Mouse (Mus musculus) neural tube, embryonic 12.5 days (tissue): ENCODE data around the gene Lrp1. TPM values are rescaled to one million over a fixed set of nuclear protein-coding genes. Genes with fewer than 3 reads are reported as not detected.

Experiments
- ATAC-seq: fragments of 200-750 bp; cut with Nextera tagmentation; 2 replicates; pipeline ENCODE4 v1.8.0; 2017; ENCODE audit warnings: low read depth, mild to moderate bottlenecking, moderate TSS enrichment, moderate library complexity; ENCODE audit not compliant: low FRiP score
- H3K27ac ChIP-seq: fragments of 300-500 bp; sonication (generic); 2 replicates; pipeline ENCODE4 v1.5.1; 2016
- H3K27me3 ChIP-seq: fragments of 300-500 bp; sonication (generic); replicated peaks from 2 replicates; pipeline ENCODE4 v1.6.1; 2016; ENCODE audit warnings: mild to moderate bottlenecking
- H3K36me3 ChIP-seq: fragments of 300-500 bp; sonication (generic); 2 replicates; pipeline ENCODE4 v1.6.1; 2016; ENCODE audit warnings: mild to moderate bottlenecking
- H3K4me1 ChIP-seq: fragments of 300-500 bp; sonication (generic); 2 replicates; pipeline ENCODE4 v1.6.1; 2016
- H3K4me2 ChIP-seq: fragments of 300-500 bp; sonication (generic); replicated peaks from 2 replicates; pipeline ENCODE4 v1.6.1; 2016; ENCODE audit warnings: mild to moderate bottlenecking
- H3K4me3 ChIP-seq: fragments of 300-500 bp; sonication (generic); 2 replicates; pipeline ENCODE4 v1.5.1; 2016
- H3K9ac ChIP-seq: fragments of 300-500 bp; sonication (generic); 2 replicates; pipeline ENCODE4 v1.6.1; 2016; ENCODE audit warnings: mild to moderate bottlenecking
- H3K9me3 ChIP-seq: fragments of 300-500 bp; sonication (generic); 2 replicates; pipeline ENCODE4 v1.6.1; 2016; ENCODE audit warnings: mild to moderate bottlenecking
- WGBS: fragments of 180-500 bp; shearing (Covaris S2); methylation state at CpG from one replicate; pipeline ENCODE4 v1.1.7; 2016; 5-methylcytosine and 5-hydroxymethylcytosine counted together
- polyA plus RNA-seq: library from polyadenylated mRNA; unstranded; fragments of >200 nt; fragmentation: Nextera tagmentation; extraction: Ambion mirVana; gene quantifications from 2 replicates; pipeline ENCODE4 v1.2.1, GENCODE M21; 2016

Gene Lrp1
- polyA plus RNA-seq, 1 experiment from 2014 or later: 96.0 TPM

GRCm38 (mm10) chr10:127596321-127596941, 24.5 kb downstream of the Lrp1 start:
- Histone ChIP-seq H3K27ac (no peak overlapping the region), H3K9me3 (no peaks in the 10 kb centered on the region), H3K27me3 (no peaks in the 10 kb centered on the region), H3K4me1 (peaks cover 30% of the 10 kb centered on the region), H3K4me2 (no peak overlapping the region), H3K9ac (no peak overlapping the region), H3K36me3 (peaks cover 84% of the 10 kb centered on the region), H3K4me3 (no peak overlapping the region)
- 49% methylated on average over 7 of the region's 7 CpGs for WGBS
- ATAC-seq: no peak

GRCm38 (mm10) chr10:127594930-127595715, 25.8 kb downstream of the Lrp1 start:
- H3K9me3 ChIP-seq: no peaks in the 10 kb centered on the region
- no peak overlapping the region for H3K4me3 ChIP-seq
- H3K36me3 ChIP-seq: peaks cover 88% of the 10 kb centered on the region
- H3K4me2 ChIP-seq: no peak overlapping the region
- no peaks in the 10 kb centered on the region for H3K27me3 ChIP-seq
- H3K9ac ChIP-seq: no peak overlapping the region
- H3K27ac ChIP-seq: no peak overlapping the region
- H3K4me1 ChIP-seq: peaks cover 38% of the 10 kb centered on the region
- 93% methylated on average over 30 of the region's 30 CpGs for WGBS
- ATAC-seq: no peak

GRCm38 (mm10) chr10:127594405-127594804, 26.5 kb downstream of the Lrp1 start:
- Histone ChIP-seq H3K4me2 (no peak overlapping the region), H3K36me3 (peaks cover 90% of the 10 kb centered on the region), H3K27me3 (no peaks in the 10 kb centered on the region), H3K4me1 (peaks cover 38% of the 10 kb centered on the region), H3K27ac (no peak overlapping the region), H3K9ac (no peak overlapping the region), H3K9me3 (no peaks in the 10 kb centered on the region), H3K4me3 (no peak overlapping the region)
- ATAC-seq: no peak
- 93% methylated on average over 8 of the region's 8 CpGs for WGBS

- Histone ChIP-seq H3K27ac (no peak overlapping the region), H3K4me1 (peaks cover 31% of the 10 kb centered on the region), H3K4me2 (no peak overlapping the region), H3K4me3 (no peak overlapping the region), H3K27me3 (no peaks in the 10 kb centered on the region), H3K9ac (no peak overlapping the region), H3K9me3 (no peaks in the 10 kb centered on the region), H3K36me3 (peaks cover 94% of the 10 kb centered on the region)
- 86% methylated on average over 13 of the region's 13 CpGs for WGBS
- ATAC-seq: no peak
Measured at GRCm38 (mm10) chr10:127592850-127593249, 28.1 kb downstream of the Lrp1 start.

- Histone ChIP-seq H3K4me1 (peaks cover 28% of the 10 kb centered on the region), H3K27me3 (no peaks in the 10 kb centered on the region), H3K9ac (no peak overlapping the region), H3K36me3 (peaks cover 94% of the 10 kb centered on the region), H3K9me3 (no peaks in the 10 kb centered on the region), H3K27ac (no peak overlapping the region), H3K4me2 (no peak overlapping the region), H3K4me3 (no peak overlapping the region)
- WGBS: 95% methylated on average over 7 of the region's 7 CpGs
- no peak for ATAC-seq
Measured at GRCm38 (mm10) chr10:127592423-127592822, 28.5 kb downstream of the Lrp1 start.

GRCm38 (mm10) chr10:127591514-127591913, 29.4 kb downstream of the Lrp1 start:
- 0 out of 2 replicates have a peak overlapping the region, but pooled peaks have one; percentile 26 for H3K9ac ChIP-seq
- no peaks in the 10 kb centered on the region for H3K9me3 ChIP-seq
- no peaks in the 10 kb centered on the region for H3K27me3 ChIP-seq
- peaks cover 94% of the 10 kb centered on the region for H3K36me3 ChIP-seq
- H3K4me1 ChIP-seq: peaks cover 20% of the 10 kb centered on the region
- H3K27ac ChIP-seq: no peak overlapping the region
- H3K4me3 ChIP-seq: no peak overlapping the region
- H3K4me2 ChIP-seq: no peak overlapping the region; the same call in 1 of the 2 replicates
- peak; percentile 86 for ATAC-seq
- 12% methylated on average over 7 of the region's 7 CpGs for WGBS

- no peak overlapping the region for H3K27ac ChIP-seq
- no peaks in the 10 kb centered on the region for H3K9me3 ChIP-seq
- H3K36me3 ChIP-seq: peaks cover 93% of the 10 kb centered on the region
- WGBS: 71% methylated on average over 7 of the region's 7 CpGs
- no peak overlapping the region; the same call in 1 of the 2 replicates for H3K4me2 ChIP-seq
- H3K27me3 ChIP-seq: no peaks in the 10 kb centered on the region
- H3K4me3 ChIP-seq: no peak overlapping the region
- no peak; the same call in 1 of the 2 replicates for ATAC-seq
- H3K9ac ChIP-seq: 0 out of 2 replicates have a peak overlapping the region, but pooled peaks have one; percentile 26
- peaks cover 18% of the 10 kb centered on the region for H3K4me1 ChIP-seq
Measured at GRCm38 (mm10) chr10:127590831-127591451, 30.0 kb downstream of the Lrp1 start.

- Histone ChIP-seq H3K36me3 (peaks cover 92% of the 10 kb centered on the region), H3K4me3 (no peak overlapping the region), H3K27ac (no peak overlapping the region), H3K9me3 (no peaks in the 10 kb centered on the region), H3K27me3 (no peaks in the 10 kb centered on the region), H3K9ac (no peak overlapping the region), H3K4me1 (peaks cover 18% of the 10 kb centered on the region), H3K4me2 (no peak overlapping the region)
- 83% methylated on average over 12 of the region's 12 CpGs for WGBS
- ATAC-seq: no peak
Measured at GRCm38 (mm10) chr10:127590256-127590655, 30.7 kb downstream of the Lrp1 start.

- ATAC-seq: no peak
- H3K4me2 ChIP-seq: no peak overlapping the region
- no peak overlapping the region for H3K4me3 ChIP-seq
- peaks cover 18% of the 10 kb centered on the region for H3K4me1 ChIP-seq
- WGBS: 92% methylated on average over 8 of the region's 8 CpGs
- H3K9ac ChIP-seq: no peak overlapping the region
- no peaks in the 10 kb centered on the region for H3K9me3 ChIP-seq
- H3K36me3 ChIP-seq: peaks cover 91% of the 10 kb centered on the region
- H3K27ac ChIP-seq: no peak overlapping the region
- no peaks in the 10 kb centered on the region for H3K27me3 ChIP-seq
Measured at GRCm38 (mm10) chr10:127587776-127588175, 33.2 kb downstream of the Lrp1 start.

- Histone ChIP-seq H3K4me3 (no peak overlapping the region), H3K4me1 (peaks cover 6% of the 10 kb centered on the region), H3K27me3 (no peaks in the 10 kb centered on the region), H3K27ac (no peak overlapping the region), H3K36me3 (peaks cover 91% of the 10 kb centered on the region), H3K9ac (no peak overlapping the region), H3K9me3 (no peaks in the 10 kb centered on the region), H3K4me2 (no peak overlapping the region)
- no peak for ATAC-seq
- WGBS: 87% methylated on average over 4 of the region's 4 CpGs
Measured at GRCm38 (mm10) chr10:127586209-127586608, 34.7 kb downstream of the Lrp1 start.

- no peaks in the 10 kb centered on the region for H3K27me3 ChIP-seq
- 76% methylated on average over 2 of the region's 2 CpGs for WGBS
- ATAC-seq: no peak
- H3K4me2 ChIP-seq: no peak overlapping the region
- H3K27ac ChIP-seq: no peak overlapping the region
- no peak overlapping the region for H3K9ac ChIP-seq
- peaks cover 91% of the 10 kb centered on the region for H3K36me3 ChIP-seq
- H3K4me3 ChIP-seq: no peak overlapping the region
- no peaks in the 10 kb centered on the region for H3K4me1 ChIP-seq
- H3K9me3 ChIP-seq: no peaks in the 10 kb centered on the region
Measured at GRCm38 (mm10) chr10:127585598-127585997, 35.4 kb downstream of the Lrp1 start.

GRCm38 (mm10) chr10:127583649-127584048, 37.3 kb downstream of the Lrp1 start:
- Histone ChIP-seq H3K27ac (no peak overlapping the region), H3K4me1 (no peaks in the 10 kb centered on the region), H3K4me3 (no peak overlapping the region), H3K9me3 (no peaks in the 10 kb centered on the region), H3K27me3 (no peaks in the 10 kb centered on the region), H3K9ac (no peak overlapping the region), H3K36me3 (peaks cover 90% of the 10 kb centered on the region), H3K4me2 (no peak overlapping the region)
- ATAC-seq: no peak
- WGBS: 90% methylated on average over 8 of the region's 8 CpGs
